Mouse (Mus musculus) hindbrain, embryonic 12.5 days (tissue): ENCODE measurements at regions not wholly inside any gene's neighbourhood (a gene's known extent, or its start where the extent isn't known, plus 50 kb on each side); places are given as distances from the start of the nearest gene placed in this dataset.
"Not testable (repeated sequence)": the region's sequence is repeated elsewhere in the genome, so short reads cannot be mapped to it uniquely, and the experiment has no call there.

Experiments
- ATAC-seq: fragments of 200-750 bp; cut with Nextera tagmentation; 2 replicates; pipeline ENCODE4 v1.8.0; 2017; ENCODE audit warnings: moderate TSS enrichment; ENCODE audit not compliant: low FRiP score
- H3K27ac ChIP-seq: fragments of 300-500 bp; sonication (generic); 2 replicates; pipeline ENCODE4 v1.5.1; 2016; ENCODE audit warnings: mild to moderate bottlenecking
- H3K27me3 ChIP-seq: fragments of 300-500 bp; sonication (generic); 2 replicates; pipeline ENCODE4 v1.6.1; 2016; ENCODE audit warnings: mild to moderate bottlenecking
- H3K36me3 ChIP-seq: fragments of 300-500 bp; sonication (generic); 2 replicates; pipeline ENCODE4 v1.6.1; 2016; ENCODE audit warnings: mild to moderate bottlenecking
- H3K4me1 ChIP-seq: fragments of 300-500 bp; sonication (generic); 2 replicates; pipeline ENCODE4 v1.6.1; 2016
- H3K4me2 ChIP-seq: fragments of 300-500 bp; sonication (generic); replicated peaks from 2 replicates; pipeline ENCODE4 v1.6.1; 2016; ENCODE audit warnings: mild to moderate bottlenecking
- H3K4me3 ChIP-seq: fragments of 300-500 bp; sonication (generic); 2 replicates; pipeline ENCODE4 v1.5.1; 2016; ENCODE audit warnings: mild to moderate bottlenecking
- H3K9ac ChIP-seq: fragments of 300-500 bp; sonication (generic); 2 replicates; pipeline ENCODE4 v1.6.1; 2016; ENCODE audit warnings: mild to moderate bottlenecking, moderate library complexity
- H3K9me3 ChIP-seq: fragments of 300-500 bp; sonication (generic); replicated peaks from 2 replicates; pipeline ENCODE4 v1.6.1; 2016; ENCODE audit warnings: mild to moderate bottlenecking
- WGBS: fragments of 180-500 bp; shearing (Covaris S2); methylation state at CpG from one replicate; pipeline ENCODE4 v1.1.7; 2016; 5-methylcytosine and 5-hydroxymethylcytosine counted together

GRCm38 (mm10) chr10:19503846-19504765 lies 87.6 kb upstream of the Ifngr1 start:
- H3K36me3 ChIP-seq: no peaks in the 10 kb centered on the region
- whole genome bisulfite sequencing: 70% methylated on average over 8 of the region's 8 CpGs
- H3K4me2 ChIP-seq: no peak overlapping the region
- no peak for ATAC-seq
- no peak overlapping the region for H3K9ac ChIP-seq
- H3K4me3 ChIP-seq: no peak overlapping the region
- no peaks in the 10 kb centered on the region for H3K4me1 ChIP-seq
- no peaks in the 10 kb centered on the region; the same call in 1 of the 2 replicates for H3K27me3 ChIP-seq
- no peak overlapping the region for H3K27ac ChIP-seq
- H3K9me3 ChIP-seq: no peaks in the 10 kb centered on the region

DNA sequence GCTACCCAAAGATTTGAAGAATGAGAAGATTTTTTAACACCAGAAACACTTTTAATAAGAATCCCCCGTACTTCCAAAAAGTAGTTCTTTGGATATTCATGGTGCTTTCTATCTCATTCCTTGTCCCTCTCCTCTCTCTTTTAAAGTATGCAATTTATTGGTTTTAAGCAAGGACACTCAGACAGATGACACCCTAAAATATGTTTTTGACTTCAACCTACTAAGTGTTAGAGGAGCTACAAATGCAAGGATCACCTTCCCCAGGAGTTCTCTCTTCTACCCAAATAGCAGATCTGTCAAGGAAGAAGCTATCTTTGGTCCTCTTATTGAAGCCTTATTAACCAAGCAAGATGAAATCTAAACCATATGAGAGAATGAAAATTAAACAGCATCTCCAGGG lies 86.6 kb upstream of the Ifngr1 start:
- no peak for ATAC-seq
- Histone ChIP-seq H3K9me3 (no peaks in the 10 kb centered on the region), H3K9ac (no peak overlapping the region), H3K27me3 (no peaks in the 10 kb centered on the region; the same call in 1 of the 2 replicates), H3K4me2 (no peak overlapping the region), H3K27ac (no peak overlapping the region), H3K4me3 (no peak overlapping the region), H3K36me3 (no peaks in the 10 kb centered on the region), H3K4me1 (no peaks in the 10 kb centered on the region)
- 94% methylated on average over 1 of the region's 1 CpGs for WGBS

GRCm38 (mm10) chr10:19505979-19506378 lies 85.8 kb upstream of the Ifngr1 start:
- Histone ChIP-seq H3K36me3 (no peaks in the 10 kb centered on the region), H3K9me3 (no peaks in the 10 kb centered on the region), H3K4me3 (no peak overlapping the region), H3K27ac (no peak overlapping the region), H3K4me2 (no peak overlapping the region), H3K27me3 (no peaks in the 10 kb centered on the region; the same call in 1 of the 2 replicates), H3K9ac (no peak overlapping the region), H3K4me1 (0 out of 2 replicates have a peak, but pooled peaks cover 3% of the 10 kb centered on the region)
- 68% methylated on average over 6 of the region's 6 CpGs for WGBS
- ATAC-seq: no peak

- Histone ChIP-seq H3K4me3 (no peak overlapping the region), H3K27ac (no peak overlapping the region), H3K9ac (no peak overlapping the region), H3K4me1 (0 out of 2 replicates have a peak, but pooled peaks cover 3% of the 10 kb centered on the region), H3K4me2 (no peak overlapping the region), H3K27me3 (no peaks in the 10 kb centered on the region; the same call in 1 of the 2 replicates), H3K36me3 (no peaks in the 10 kb centered on the region), H3K9me3 (no peaks in the 10 kb centered on the region)
- ATAC-seq: no peak
These were observed 85.3 kb upstream of the Ifngr1 start for GRCm38 (mm10) chr10:19506434-19506833.

GRCm38 (mm10) chr10:19508221-19508745 lies 83.5 kb upstream of the Ifngr1 start:
- Histone ChIP-seq H3K27me3 (no peaks in the 10 kb centered on the region; the same call in 1 of the 2 replicates), H3K27ac (no peak overlapping the region), H3K4me1 (0 out of 2 replicates have a peak, but pooled peaks cover 3% of the 10 kb centered on the region), H3K4me3 (no peak overlapping the region), H3K36me3 (no peaks in the 10 kb centered on the region), H3K4me2 (no peak overlapping the region), H3K9me3 (no peaks in the 10 kb centered on the region), H3K9ac (no peak overlapping the region)
- ATAC-seq: no peak
- WGBS: 64% methylated on average over 5 of the region's 5 CpGs

- Histone ChIP-seq H3K27ac (no peak overlapping the region), H3K4me3 (no peak overlapping the region), H3K4me2 (no peak overlapping the region), H3K9ac (no peak overlapping the region), H3K27me3 (no peaks in the 10 kb centered on the region), H3K9me3 (no peaks in the 10 kb centered on the region), H3K4me1 (0 out of 2 replicates have a peak, but pooled peaks cover 3% of the 10 kb centered on the region), H3K36me3 (no peaks in the 10 kb centered on the region)
- no peak for ATAC-seq
- WGBS: 62% methylated on average over 10 of the region's 10 CpGs
These were observed 81.7 kb upstream of the Ifngr1 start for GRCm38 (mm10) chr10:19510047-19510446.

- H3K4me2 ChIP-seq, H3K9me3 ChIP-seq, H3K36me3 ChIP-seq, H3K4me1 ChIP-seq, ATAC-seq, H3K4me3 ChIP-seq, H3K27me3 ChIP-seq, H3K27ac ChIP-seq, H3K9ac ChIP-seq: not testable (repeated sequence)
These were observed 77.4 kb upstream of the Ifngr1 start for GRCm38 (mm10) chr10:19514366-19514765.

DNA sequence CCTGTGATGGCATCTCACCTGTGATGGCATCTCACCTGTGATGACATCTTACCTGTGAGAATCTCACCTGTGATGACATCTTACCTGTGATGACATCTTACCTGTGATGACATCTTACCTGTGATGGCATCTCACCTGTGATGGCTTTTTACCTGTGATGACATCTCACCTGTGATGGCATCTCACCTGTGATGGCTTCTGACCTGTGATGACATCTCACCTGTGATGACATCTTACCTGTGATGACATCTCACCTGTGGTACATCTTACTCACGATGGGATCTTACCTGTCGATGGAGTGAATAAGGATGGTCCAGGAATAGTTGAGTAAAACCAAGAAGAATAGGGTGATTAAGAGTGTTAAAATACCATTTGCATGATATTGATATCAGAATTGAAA lies 76.9 kb upstream of the Ifngr1 start:
- Histone ChIP-seq H3K4me2 (no peak overlapping the region), H3K27ac (no peak overlapping the region), H3K9me3 (no peaks in the 10 kb centered on the region), H3K9ac (no peak overlapping the region), H3K36me3 (no peaks in the 10 kb centered on the region), H3K4me1 (0 out of 2 replicates have a peak, but pooled peaks cover 3% of the 10 kb centered on the region), H3K4me3 (no peak overlapping the region), H3K27me3 (no peaks in the 10 kb centered on the region)
- 96% methylated on average over 2 of the region's 2 CpGs for WGBS
- ATAC-seq: no peak

DNA sequence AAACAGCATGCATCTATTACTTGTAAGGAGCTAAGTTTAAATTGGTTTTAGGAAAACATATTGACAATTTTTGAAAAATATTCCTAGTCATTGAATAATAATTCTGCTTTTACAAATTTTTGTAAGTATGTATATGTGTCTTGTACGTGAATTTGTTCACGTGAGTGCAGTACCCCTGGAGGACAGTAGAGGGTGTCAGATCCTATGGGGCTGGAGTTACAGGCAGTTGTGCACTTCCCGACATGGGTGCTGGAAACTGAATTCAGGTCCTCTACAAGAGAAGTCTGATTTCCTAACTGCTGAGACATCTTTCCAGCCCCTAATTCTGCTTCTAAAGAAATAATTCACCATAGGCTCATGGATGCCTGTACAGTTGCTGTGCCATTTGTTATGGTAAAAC lies 75.7 kb upstream of the Ifngr1 start:
- H3K4me2 ChIP-seq: no peak overlapping the region
- no peaks in the 10 kb centered on the region for H3K9me3 ChIP-seq
- H3K36me3 ChIP-seq: no peaks in the 10 kb centered on the region
- H3K9ac ChIP-seq: no peak overlapping the region
- 96% methylated on average over 3 of the region's 3 CpGs for WGBS
- no peak overlapping the region for H3K4me3 ChIP-seq
- ATAC-seq: no peak
- no peaks in the 10 kb centered on the region for H3K4me1 ChIP-seq
- H3K27me3 ChIP-seq: no peaks in the 10 kb centered on the region
- H3K27ac ChIP-seq: no peak overlapping the region

DNA sequence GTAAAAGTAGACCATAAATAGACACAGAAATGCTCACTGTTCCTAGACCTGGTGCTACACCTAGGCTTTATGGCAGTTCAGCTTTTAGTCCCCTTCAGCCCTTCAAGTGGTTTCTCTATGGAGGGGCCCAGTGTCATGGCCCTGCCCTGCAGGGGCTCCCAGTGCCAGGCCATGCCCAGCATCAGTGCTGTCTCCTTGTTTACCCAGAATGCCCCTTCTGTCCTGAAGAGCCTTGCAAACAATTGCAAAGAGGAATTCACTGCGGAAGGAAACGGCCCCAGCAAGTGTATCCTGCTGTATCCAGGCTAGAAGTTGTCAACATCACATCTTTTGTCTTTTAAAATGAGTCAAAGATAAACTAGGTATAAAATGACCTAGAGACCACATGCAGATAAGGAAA lies 74.7 kb upstream of the Ifngr1 start:
- 85% methylated on average over 2 of the region's 2 CpGs for WGBS
- Histone ChIP-seq H3K4me3 (no peak overlapping the region), H3K27ac (no peak overlapping the region), H3K27me3 (no peaks in the 10 kb centered on the region), H3K36me3 (no peaks in the 10 kb centered on the region), H3K9ac (no peak overlapping the region), H3K4me2 (no peak overlapping the region), H3K9me3 (no peaks in the 10 kb centered on the region), H3K4me1 (no peaks in the 10 kb centered on the region)
- no peak for ATAC-seq

GRCm38 (mm10) chr10:19518763-19519162 lies 73.0 kb upstream of the Ifngr1 start:
- H3K4me2 ChIP-seq: no peak overlapping the region
- H3K9me3 ChIP-seq: no peaks in the 10 kb centered on the region
- ATAC-seq: no peak
- H3K27me3 ChIP-seq: no peaks in the 10 kb centered on the region
- no peak overlapping the region for H3K27ac ChIP-seq
- H3K4me3 ChIP-seq: no peak overlapping the region
- H3K9ac ChIP-seq: no peak overlapping the region
- H3K4me1 ChIP-seq: no peaks in the 10 kb centered on the region
- WGBS: 6% methylated on average over 6 of the region's 6 CpGs
- no peaks in the 10 kb centered on the region for H3K36me3 ChIP-seq

DNA sequence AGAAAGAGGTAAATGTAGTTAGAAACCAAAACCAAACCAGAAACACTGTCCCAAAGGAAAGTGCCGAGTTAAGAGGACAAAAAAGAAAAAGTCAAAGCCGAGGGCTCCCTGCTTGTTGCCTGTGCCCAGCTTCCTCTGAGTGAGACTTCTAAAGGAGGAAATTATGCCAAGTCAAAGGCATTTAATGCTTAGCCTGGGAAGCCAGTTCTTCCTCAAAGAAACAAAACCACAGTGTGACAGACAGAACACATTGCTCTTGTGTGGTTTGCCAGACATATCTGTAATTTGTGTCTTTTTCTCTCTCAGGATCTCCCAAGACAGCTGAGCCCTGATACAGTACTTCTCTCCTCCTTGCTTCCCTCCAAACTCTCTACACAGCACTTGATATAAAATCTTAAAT lies 69.6 kb upstream of the Ifngr1 start:
- H3K9ac ChIP-seq: no peak overlapping the region
- no peak overlapping the region for H3K4me2 ChIP-seq
- no peak overlapping the region for H3K27ac ChIP-seq
- WGBS: 65% methylated on average over 2 of the region's 2 CpGs
- no peaks in the 10 kb centered on the region for H3K27me3 ChIP-seq
- no peaks in the 10 kb centered on the region for H3K36me3 ChIP-seq
- ATAC-seq: no peak
- H3K4me1 ChIP-seq: no peaks in the 10 kb centered on the region
- no peaks in the 10 kb centered on the region for H3K9me3 ChIP-seq
- no peak overlapping the region for H3K4me3 ChIP-seq

GRCm38 (mm10) chr10:19525939-19526338 lies 65.8 kb upstream of the Ifngr1 start:
- Histone ChIP-seq H3K9ac (no peak overlapping the region), H3K4me2 (no peak overlapping the region), H3K4me1 (no peaks in the 10 kb centered on the region), H3K36me3 (no peaks in the 10 kb centered on the region), H3K4me3 (no peak overlapping the region), H3K9me3 (no peaks in the 10 kb centered on the region), H3K27me3 (no peaks in the 10 kb centered on the region), H3K27ac (no peak overlapping the region)
- ATAC-seq: no peak
